Mouse (Mus musculus) megakaryocyte, adult 5-6 weeks (primary cell): ENCODE data around the gene Spata25. TPM values are rescaled to one million over a fixed set of nuclear protein-coding genes. Genes with fewer than 3 reads are reported as not detected.
"Not testable (repeated sequence)": the region's sequence is repeated elsewhere in the genome, so short reads cannot be mapped to it uniquely, and the experiment has no call there.

Source experiments
- ATAC-seq: 2 replicates; pipeline ENCODE4 v1.8.0; 2016; ENCODE audit warnings: mild to moderate bottlenecking, inconsistent platforms; ENCODE audit not compliant: poor library complexity, severe bottlenecking
- total RNA-seq, 2 experiments: library from RNA; stranded (forward) in 1 of 2; stranded (reverse) in 1 of 2; fragments of 153-499, 151-499 nt in 1 of 2; fragments of 221-1000, 200-1000 nt in 1 of 2; gene quantifications; 2 replicates each; pipeline versions ENCODE4 v1.2.3 to v1.2.4; 2015 to 2017

The Spata25 gene
- total RNA-seq, 2 experiments from 2014 or later = not detected

DNA sequence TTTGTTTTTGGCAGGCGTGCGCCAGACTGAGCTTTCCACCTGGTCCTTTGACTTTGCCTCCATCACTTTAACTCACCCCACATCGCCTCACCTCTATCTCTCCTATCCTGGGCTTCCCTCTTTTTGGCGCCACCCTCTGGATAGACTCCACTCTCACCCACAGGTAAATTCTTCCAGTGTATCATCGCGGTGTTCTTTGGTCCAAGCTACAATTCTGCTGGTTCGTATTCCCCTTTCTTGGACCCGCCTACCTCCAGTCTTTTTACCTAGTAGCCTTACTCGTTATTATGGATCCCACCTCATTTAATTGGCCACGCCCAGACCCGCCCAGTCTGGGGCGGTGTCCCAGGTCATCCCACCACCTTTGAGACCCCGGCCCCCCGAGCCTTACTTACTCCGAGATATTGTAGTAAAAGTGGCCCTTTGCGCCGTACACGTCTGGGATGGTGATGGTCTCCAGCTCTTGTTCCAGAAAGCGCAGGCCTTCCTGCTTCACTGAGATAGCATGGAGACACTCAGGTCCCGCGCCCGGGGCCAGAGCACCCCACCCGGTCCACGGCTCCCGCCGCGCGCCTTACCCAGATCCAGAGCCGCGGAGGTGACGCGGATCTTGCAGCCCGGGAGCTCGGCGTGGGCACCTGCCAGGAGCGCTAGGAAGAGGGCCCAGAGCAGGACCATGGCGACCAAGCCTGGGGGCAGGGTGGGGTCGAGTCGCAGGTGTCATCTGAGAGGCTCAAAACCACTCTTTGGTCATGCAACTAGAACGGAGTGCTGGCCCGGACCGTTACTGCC lies 28.2 kb upstream of the Spata25 start:
- 0 out of 2 replicates have a peak, but pooled peaks have one; percentile 28 for ATAC-seq

GRCm38 (mm10) chr2:164855572-164855971 lies 27.2 kb upstream of the Spata25 start:
- not testable (repeated sequence) for ATAC-seq

GRCm38 (mm10) chr2:164850061-164850460 lies 21.7 kb upstream of the Spata25 start:
- no peak for ATAC-seq

- no peak for ATAC-seq
Measured at GRCm38 (mm10) chr2:164845782-164846181, 17.4 kb upstream of the Spata25 start.

GRCm38 (mm10) chr2:164835164-164835563 lies 6.8 kb upstream of the Spata25 start:
- ATAC-seq = no peak

GRCm38 (mm10) chr2:164834531-164834930 lies 6.2 kb upstream of the Spata25 start:
- ATAC-seq = 0 out of 2 replicates have a peak, but pooled peaks have one; percentile 26

DNA sequence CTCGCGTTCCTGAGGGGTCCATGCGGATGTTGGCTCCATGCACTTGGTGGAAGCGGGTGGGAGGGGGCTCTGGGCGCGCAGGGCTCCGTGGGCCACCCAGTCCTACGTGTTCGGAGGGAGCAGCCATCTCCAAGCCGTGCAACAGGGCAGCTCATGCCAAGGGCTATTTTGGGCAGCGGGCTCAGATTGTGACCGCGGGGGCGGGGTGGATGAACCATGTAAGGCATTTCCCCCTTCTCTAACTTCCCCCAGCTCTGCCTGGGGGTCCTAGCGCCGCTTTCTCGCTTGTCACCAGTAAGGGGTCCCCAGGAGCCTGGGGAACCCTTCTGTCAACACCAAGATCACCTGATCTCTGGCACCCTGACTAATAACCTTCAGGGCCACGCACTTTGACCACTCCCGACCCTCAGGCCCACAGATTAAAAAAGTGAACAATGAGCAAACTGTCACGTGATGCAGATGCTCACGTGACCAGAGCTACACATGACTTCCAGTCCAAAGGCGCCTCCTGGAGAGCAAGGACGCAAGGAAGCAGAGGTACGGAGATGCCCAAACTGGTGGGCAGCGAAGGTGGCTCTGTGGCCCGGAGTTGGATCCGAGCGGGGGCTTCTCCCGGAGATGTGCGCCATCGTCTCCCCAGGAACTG lies 5.1 kb upstream of the Spata25 start, which contains the start of gene Neurl2:
TSS of gene Neurl2 (minus strand) at position 143 of the 646 bp plus-strand sequence.
- peak; percentile 62 for ATAC-seq

GRCm38 (mm10) chr2:164832748-164833301 lies 4.5 kb upstream of the Spata25 start, which contains the start of gene Ctsa:
TSS of gene Ctsa (plus strand) at chr2:164832873.
- peak; percentile 71 for ATAC-seq

- ATAC-seq = no peak
Measured at GRCm38 (mm10) chr2:164832032-164832747, 3.9 kb upstream of the Spata25 start.

DNA sequence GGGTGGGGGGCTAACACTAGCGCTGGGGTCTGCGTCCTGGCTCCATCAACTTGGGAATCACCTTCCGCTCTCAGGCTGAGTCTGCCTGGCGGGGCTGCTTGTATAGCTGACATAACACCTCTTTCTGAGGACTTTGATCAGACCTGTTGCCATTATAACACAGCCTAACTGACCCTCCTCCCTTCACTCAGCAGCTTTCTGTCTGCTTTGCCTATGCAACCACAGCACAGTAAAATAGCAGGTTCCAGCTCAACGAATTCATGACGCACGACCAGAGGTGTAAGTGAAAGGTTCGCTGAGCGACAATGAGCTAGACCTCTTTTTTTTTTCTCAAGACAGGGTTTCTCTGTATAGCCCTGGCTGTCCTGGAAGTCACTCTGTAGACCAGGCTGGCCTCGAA lies 2.7 kb upstream of the Spata25 start:
- no peak for ATAC-seq

DNA sequence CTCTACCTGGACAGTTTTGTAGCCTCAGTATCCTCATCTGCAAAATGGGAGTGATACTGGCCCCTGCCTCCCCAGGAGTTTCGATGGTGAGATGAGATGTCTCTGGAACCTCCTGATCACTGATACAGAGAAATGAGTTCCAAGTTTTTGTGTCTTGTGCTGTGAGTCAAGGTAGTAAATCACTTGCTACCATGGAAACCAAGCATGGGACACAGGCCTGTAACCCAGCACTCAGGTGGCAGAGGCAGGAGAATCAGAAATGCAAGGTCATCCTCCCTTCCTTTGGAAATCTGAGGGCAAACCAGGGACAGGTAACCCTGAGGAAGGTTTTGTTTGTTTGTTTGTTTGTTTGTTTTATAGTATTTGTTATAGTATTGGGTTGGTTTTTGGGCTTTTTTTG lies 753 bp upstream of the Spata25 start:
- no peak for ATAC-seq

DNA sequence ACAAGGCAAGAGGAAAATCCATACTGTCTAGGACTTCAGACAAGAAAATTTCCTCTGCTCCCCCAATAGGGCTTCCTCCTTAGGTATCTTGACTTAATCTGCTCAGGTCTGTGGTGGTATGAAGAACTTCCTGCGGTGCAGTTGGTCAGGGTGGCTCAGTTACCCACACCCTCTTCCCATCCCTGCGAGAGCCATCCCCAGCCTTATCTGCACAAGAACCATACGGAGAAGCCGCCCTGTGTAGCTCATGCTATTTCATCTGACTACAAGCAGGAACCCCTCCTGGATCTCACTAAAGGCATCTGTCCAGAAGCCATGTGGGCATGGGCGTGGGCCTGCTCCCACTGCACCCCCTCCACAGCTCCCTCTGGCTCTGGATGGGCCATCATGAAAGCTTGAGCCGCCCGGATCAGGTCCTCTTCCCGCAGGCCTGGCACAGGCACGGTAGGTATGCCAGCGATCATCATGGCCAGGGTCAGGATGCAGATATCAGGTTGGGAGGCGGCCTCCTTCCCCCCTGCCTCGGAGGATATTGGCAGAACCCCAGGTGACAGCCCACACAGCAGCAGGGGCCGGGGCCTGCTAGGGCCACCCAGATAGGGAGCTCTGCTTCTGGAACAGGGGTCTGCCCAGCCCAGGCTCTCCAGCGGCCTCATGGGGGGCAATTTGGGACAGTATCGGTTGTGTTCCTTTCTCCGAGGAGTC lies 1.0 kb downstream of the Spata25 start:
- no peak for ATAC-seq

DNA sequence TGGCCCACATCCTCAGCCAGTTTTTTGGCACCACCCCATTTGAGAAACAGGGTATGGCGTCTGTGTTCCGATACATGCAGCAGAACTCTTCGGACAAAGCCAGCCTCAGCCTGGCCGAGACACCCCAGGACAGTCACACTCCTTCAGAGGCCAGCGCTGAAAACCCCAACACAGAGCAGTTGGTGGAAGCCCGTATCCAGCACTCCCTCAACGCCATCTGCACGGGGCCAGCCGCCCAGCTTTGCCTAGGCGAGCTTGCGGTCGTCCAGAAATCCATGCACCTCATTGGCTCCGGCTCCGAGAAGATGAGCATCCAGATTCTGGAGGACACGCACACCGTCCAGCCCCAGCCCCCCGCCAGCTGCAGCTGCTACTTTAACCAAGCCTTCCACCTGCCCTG lies 2.8 kb downstream of the Spata25 start:
- ATAC-seq = no peak

DNA sequence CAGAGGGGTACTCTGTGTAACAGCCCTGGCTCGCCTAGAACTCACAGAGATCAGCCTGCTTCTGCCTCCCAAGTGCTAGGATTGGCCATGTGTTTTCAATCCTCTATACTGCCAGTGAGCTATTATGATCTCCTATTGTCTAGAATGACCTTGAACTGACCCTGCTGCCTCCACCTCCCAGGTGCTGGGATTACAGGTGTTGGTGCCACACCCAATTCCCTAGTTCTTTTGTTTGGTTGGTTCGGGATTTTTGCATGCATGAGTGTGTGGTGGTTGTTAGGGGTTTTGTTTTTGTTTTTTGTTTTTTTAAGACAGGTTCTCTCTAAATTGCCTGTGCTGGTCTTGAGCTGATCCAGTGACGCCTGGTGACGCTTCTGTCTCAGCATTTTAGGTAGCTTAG lies 4.4 kb downstream of the Spata25 start:
- ATAC-seq = no peak

GRCm38 (mm10) chr2:164823181-164823585 lies 5.2 kb downstream of the Spata25 start:
- ATAC-seq = peak; percentile 22

GRCm38 (mm10) chr2:164822636-164823165 lies 5.6 kb downstream of the Spata25 start, which contains the start of gene Zswim1:
TSS of gene Zswim1 (plus strand) at chr2:164822686.
- peak; percentile 99 for ATAC-seq

DNA sequence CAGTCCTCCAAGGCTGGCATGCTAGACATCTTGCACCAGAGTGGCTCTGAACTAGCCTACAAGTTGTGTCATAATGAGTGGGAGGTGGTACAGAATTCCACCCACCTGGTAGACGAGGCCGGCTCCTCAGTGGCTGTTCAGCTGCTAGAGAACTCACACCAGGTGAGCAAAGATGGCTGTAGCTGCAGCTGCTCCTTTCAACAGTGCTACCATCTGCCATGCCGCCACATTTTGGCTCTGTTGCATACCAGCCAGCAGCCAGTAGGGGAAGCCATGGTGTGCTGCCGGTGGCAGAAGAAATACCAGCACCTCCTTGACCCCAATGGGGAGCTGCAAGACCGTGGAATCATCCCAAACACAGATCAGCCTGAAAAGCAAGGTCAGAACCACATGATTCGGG lies 7.3 kb downstream of the Spata25 start:
- ATAC-seq = no peak

DNA sequence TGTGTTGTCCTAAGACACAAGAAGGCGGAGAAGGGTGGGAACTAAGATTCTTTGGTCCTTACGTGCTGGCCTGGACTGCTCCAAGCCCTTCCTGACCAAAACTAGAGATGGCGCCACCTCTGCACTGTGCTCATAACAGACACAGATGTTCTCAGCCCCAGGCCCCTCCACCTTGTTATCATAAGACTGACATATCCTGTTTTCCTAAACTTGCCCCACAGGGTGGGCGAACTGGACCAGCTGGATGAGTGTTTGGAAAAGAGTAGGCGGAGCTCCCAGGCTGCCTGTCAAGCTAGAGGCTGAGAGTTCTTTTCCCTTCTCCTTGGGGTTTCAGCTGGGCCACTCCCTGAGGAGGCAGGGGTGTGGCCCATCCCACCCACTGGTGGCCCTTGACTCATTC lies 10.6 kb downstream of the Spata25 start:
- ATAC-seq = no peak

GRCm38 (mm10) chr2:164817206-164817605 lies 11.1 kb downstream of the Spata25 start:
- no peak for ATAC-seq

DNA sequence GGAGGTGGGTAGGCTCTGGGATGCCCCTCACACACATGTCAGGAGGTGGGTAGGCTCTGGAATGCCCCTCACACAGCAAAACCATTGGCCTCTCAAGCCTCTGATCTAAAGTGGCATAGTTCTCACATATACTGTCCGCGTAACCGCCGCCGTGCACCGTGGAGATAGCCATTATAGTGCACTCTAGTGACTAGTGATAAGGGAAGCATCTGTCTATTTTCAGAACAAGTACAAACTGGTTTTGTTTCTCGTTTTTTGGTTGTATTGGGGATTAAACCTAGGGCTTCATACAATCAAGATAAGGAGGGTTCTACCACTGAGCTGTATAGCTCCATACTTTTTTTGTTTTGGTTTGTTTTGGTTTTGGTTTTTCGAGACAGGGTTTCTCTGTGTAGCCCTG lies 12.5 kb downstream of the Spata25 start:
- peak; percentile 41 for ATAC-seq
